Mouse (Mus musculus): ENCODE measurements at regions not wholly inside any gene's neighbourhood (a gene's known extent, or its start where the extent isn't known, plus 50 kb on each side); places are given as distances from the start of the nearest gene placed in this dataset.

GRCm38 (mm10) chr4:97344335-97344734, 161.4 kb upstream of the Gm10192 start:
- TF ChIP-seq CTCF (IDR thresholded peaks at IDR 0.05; ENCODE audit: borderline replicate concordance, insufficient read depth, low read depth, low read length), result no peak
- TF ChIP-seq POLR2A (IDR thresholded peaks at IDR 0.05; ENCODE audit: borderline replicate concordance, insufficient read depth, low read length), result no peak

Measured in cerebellum, adult 2 months (tissue).